Mouse (Mus musculus) stomach, postnatal 0 days (tissue): Measurements from ENCODE around the gene Strc.

Source experiments
- CTCF ChIP-seq: IDR thresholded peaks from 2 replicates; pipeline ENCODE4 v1.5.1; 2016; ENCODE audit warnings: antibody characterized with exemption, low read depth, mild to moderate bottlenecking, moderate library complexity
- EP300 ChIP-seq: optimal IDR thresholded peaks from 2 replicates; pipeline ENCODE3; 2016; ENCODE audit warnings: antibody characterized with exemption

GRCm38 (mm10) chr2:121370921-121371320 lies 16.0 kb downstream of the Strc start:
- no peak for TF ChIP-seq CTCF
- TF ChIP-seq EP300 = no peak
